Mouse (Mus musculus) limb, embryonic 14.5 days (tissue): ENCODE data around the gene Pde10a. TPM values are rescaled to one million over a fixed set of nuclear protein-coding genes. Genes with fewer than 3 reads are reported as not detected.

Experiments
- ATAC-seq: fragments of 200-750 bp; cut with Nextera tagmentation; 2 replicates; pipeline ENCODE4 v1.8.0; 2017; ENCODE audit warnings: low read depth, moderate number of reproducible peaks, moderate TSS enrichment; ENCODE audit not compliant: low FRiP score
- DNase-seq: peaks from one replicate; pipeline ENCODE4 v3.0.0-alpha.2; 2015; ENCODE audit warnings: low spot score
- H3K27ac ChIP-seq: fragments of 300-500 bp; sonication (generic); replicated peaks from 2 replicates; pipeline ENCODE4 v1.5.1; 2014; ENCODE audit warnings: low read depth, mild to moderate bottlenecking, low read length, moderate library complexity, mixed read lengths
- H3K27me3 ChIP-seq: fragments of 300-500 bp; sonication (generic); 2 replicates; pipeline ENCODE4 v1.6.1; 2014; ENCODE audit warnings: low read length, mixed read lengths; ENCODE audit not compliant: control insufficient read depth, insufficient read depth
- H3K36me3 ChIP-seq: fragments of 300-500 bp; sonication (generic); 2 replicates; pipeline ENCODE4 v1.6.1; 2014; ENCODE audit warnings: mild to moderate bottlenecking, low read length, moderate library complexity, mixed read lengths; ENCODE audit not compliant: control insufficient read depth, insufficient read depth
- H3K4me1 ChIP-seq: fragments of 300-500 bp; sonication (generic); 2 replicates; pipeline ENCODE4 v1.6.1; 2014; ENCODE audit warnings: antibody characterized with exemption, low read length, mixed read lengths; ENCODE audit not compliant: control insufficient read depth, insufficient read depth
- H3K4me2 ChIP-seq: fragments of 300-500 bp; sonication (generic); replicated peaks from 2 replicates; pipeline ENCODE4 v1.6.1; 2014; ENCODE audit warnings: low read depth, mild to moderate bottlenecking, low read length, moderate library complexity; ENCODE audit not compliant: severe bottlenecking
- H3K4me3 ChIP-seq: fragments of 300-500 bp; sonication (generic); replicated peaks from 2 replicates; pipeline ENCODE4 v1.5.1; 2014; ENCODE audit warnings: low read length
- H3K9ac ChIP-seq: fragments of 300-500 bp; sonication (generic); 2 replicates; pipeline ENCODE4 v1.6.1; 2014; ENCODE audit warnings: mild to moderate bottlenecking, low read depth, low read length, moderate library complexity; ENCODE audit not compliant: severe bottlenecking
- H3K9me3 ChIP-seq: fragments of 300-500 bp; sonication (generic); 2 replicates; pipeline ENCODE4 v1.6.1; 2016; ENCODE audit warnings: low read length; ENCODE audit not compliant: control insufficient read depth
- POLR2A ChIP-seq: fragments of 200-500 bp; IDR thresholded peaks from 2 replicates; pipeline ENCODE4 v1.8.0; 2012; ENCODE audit warnings: inconsistent platforms, mild to moderate bottlenecking, moderate library complexity, borderline replicate concordance; ENCODE audit not compliant: insufficient read depth, insufficient read length; ENCODE audit errors: extremely low read depth
- WGBS: fragments of 180-500 bp; shearing (Covaris S2); extraction: QIAGEN DNeasy Blood & Tissue Kit; methylation state at CpG from one replicate; pipeline ENCODE4 v1.1.7; 2014; 5-methylcytosine and 5-hydroxymethylcytosine counted together
- polyA plus RNA-seq, 2 experiments: library from polyadenylated mRNA; depleted of rRNA in 1 of 2; stranded (reverse) in 1 of 2; unstranded in 1 of 2; fragments of >200 nt; fragmentation: Nextera tagmentation in 1 of 2; extraction: Ambion mirVana in 1 of 2; gene quantifications; 2 replicates each; pipeline versions ENCODE4 v1.2.1 to v1.2.3; 2012 to 2014

Pde10a gene
- polyA plus RNA-seq, 2 experiments: 3.8 to 5.0 TPM

DNA sequence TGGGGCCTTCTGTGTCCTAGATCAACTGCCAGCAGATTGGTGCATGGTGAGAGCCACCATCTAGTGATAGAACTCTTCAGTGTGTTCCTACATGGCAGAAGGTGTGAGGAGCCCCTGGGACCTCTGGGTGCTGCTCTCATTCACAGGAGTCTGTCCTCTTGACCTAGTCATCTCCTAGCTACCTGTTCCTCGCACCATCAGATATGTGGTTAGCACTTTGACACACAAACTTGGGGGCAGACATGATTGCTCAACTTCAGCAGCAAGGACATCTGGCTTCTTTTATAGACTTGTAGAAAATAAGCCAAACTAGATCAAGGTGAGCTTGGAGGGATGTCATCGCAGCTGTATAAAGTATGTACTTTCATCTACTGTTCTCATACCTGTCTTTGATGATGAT lies 255.9 kb downstream of the Pde10a start:
- DNase-seq (no peak), ATAC-seq (no peak)
- H3K4me1 ChIP-seq: no peaks in the 10 kb centered on the region
- H3K27me3 ChIP-seq: no peaks in the 10 kb centered on the region
- no peaks in the 10 kb centered on the region for H3K36me3 ChIP-seq
- no peak overlapping the region for H3K4me3 ChIP-seq
- H3K9ac ChIP-seq: no peak overlapping the region
- no peaks in the 10 kb centered on the region for H3K9me3 ChIP-seq
- no peak overlapping the region for H3K4me2 ChIP-seq
- WGBS: 93% methylated on average over 2 of the region's 2 CpGs
- no peak overlapping the region for H3K27ac ChIP-seq
- no peak for TF ChIP-seq POLR2A

DNA sequence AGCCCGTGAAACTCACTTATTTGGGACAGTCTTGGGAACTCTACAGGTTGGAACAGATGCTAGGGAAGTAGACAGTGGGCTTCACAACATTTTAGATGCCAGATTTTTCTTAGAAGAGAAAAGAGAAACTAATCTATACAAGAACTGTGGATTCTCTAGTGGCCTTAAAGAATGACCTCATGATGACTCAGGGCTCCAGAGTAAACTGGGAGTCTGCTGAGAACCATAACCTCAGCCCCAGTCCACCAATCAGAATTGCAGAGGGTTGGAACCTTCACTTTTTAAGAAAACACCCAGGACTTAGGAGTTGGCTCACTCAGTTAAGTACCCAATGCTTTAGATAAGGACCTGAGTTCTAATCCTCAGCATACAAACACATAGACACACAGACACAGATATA lies 256.4 kb downstream of the Pde10a start:
- H3K9me3 ChIP-seq: no peaks in the 10 kb centered on the region
- H3K4me3 ChIP-seq: no peak overlapping the region
- TF ChIP-seq POLR2A: no peak
- no peaks in the 10 kb centered on the region for H3K36me3 ChIP-seq
- no peaks in the 10 kb centered on the region for H3K4me1 ChIP-seq
- no peak overlapping the region for H3K4me2 ChIP-seq
- DNase-seq (no peak), ATAC-seq (no peak)
- 71% methylated on average over 1 of the region's 1 CpGs for WGBS
- no peak overlapping the region for H3K27ac ChIP-seq
- H3K27me3 ChIP-seq: no peaks in the 10 kb centered on the region
- no peak overlapping the region for H3K9ac ChIP-seq

DNA sequence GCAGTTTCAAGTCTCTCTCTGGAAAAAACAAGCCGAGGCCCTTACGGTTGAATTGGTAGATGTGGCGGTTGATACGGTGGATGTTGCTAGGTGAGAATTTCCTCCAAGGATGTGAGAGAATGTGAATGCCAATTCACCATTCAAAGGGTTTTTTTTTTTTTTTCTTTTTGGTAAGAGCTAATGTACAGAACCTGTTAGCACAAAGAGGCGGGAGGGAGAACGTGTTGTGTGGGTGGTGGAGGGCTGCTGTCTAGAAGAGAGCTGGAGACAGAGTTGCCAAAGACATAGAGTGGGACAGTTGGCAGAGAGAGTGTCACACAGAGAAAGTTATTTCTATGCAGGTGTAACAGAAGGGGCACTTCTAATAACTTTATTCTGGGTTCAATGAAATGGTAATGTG lies 260.7 kb downstream of the Pde10a start:
- Histone ChIP-seq H3K9me3 (no peaks in the 10 kb centered on the region), H3K4me2 (no peak overlapping the region), H3K4me1 (no peaks in the 10 kb centered on the region), H3K36me3 (no peaks in the 10 kb centered on the region), H3K27me3 (no peaks in the 10 kb centered on the region), H3K9ac (no peak overlapping the region), H3K4me3 (no peak overlapping the region), H3K27ac (no peak overlapping the region)
- no peak for ATAC-seq
- TF ChIP-seq POLR2A: no peak
- WGBS: 85% methylated on average over 6 of the region's 6 CpGs
- no peak for DNase-seq

DNA sequence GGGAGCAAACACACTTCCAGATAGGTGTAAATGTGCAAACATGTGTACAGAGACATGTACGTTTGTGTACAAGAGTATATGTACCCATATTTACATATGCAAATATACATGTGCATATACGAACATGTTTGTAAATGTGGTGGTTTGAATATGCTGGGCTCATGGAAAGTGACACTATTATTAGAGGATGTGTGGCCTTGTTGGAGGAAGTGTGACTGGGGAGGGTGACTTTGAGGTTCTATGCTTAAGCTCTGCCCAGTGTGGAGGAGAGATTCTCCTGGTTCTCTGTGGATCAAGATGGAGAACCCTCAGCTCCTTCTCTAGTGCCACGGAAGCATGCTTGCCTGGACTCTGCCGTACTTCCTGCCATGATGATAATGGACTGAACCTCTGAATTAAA lies 261.3 kb downstream of the Pde10a start:
- Histone ChIP-seq H3K4me1 (no peaks in the 10 kb centered on the region), H3K27me3 (no peaks in the 10 kb centered on the region), H3K27ac (no peak overlapping the region), H3K9ac (no peak overlapping the region), H3K4me2 (no peak overlapping the region), H3K4me3 (no peak overlapping the region), H3K36me3 (no peaks in the 10 kb centered on the region), H3K9me3 (no peaks in the 10 kb centered on the region)
- DNase-seq (no peak), ATAC-seq (no peak)
- WGBS: 83% methylated on average over 4 of the region's 4 CpGs
- TF ChIP-seq POLR2A: no peak

DNA sequence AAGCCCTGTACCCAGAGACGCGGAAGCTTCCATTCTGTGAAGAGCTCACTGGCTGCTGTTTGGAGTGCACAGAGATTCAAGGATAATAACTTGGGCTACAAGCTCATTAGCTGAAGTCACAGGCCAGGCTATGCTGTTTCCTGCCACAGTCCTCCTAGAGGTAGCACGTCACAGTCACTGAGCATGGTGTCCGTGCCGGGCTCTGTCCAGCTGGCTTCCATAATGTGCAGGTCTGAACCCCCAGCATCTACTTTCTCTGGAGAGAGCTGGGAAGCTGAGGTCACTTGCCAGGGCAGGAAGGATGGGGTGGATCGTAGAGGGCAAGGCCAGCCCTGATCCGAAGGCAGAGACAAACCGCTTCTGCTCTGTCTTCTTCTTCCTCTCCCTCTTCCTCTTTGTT lies 262.6 kb downstream of the Pde10a start:
- Histone ChIP-seq H3K4me3 (no peak overlapping the region), H3K4me2 (no peak overlapping the region), H3K36me3 (no peaks in the 10 kb centered on the region), H3K27ac (no peak overlapping the region), H3K27me3 (no peaks in the 10 kb centered on the region), H3K9me3 (no peaks in the 10 kb centered on the region), H3K9ac (no peak overlapping the region), H3K4me1 (no peaks in the 10 kb centered on the region)
- WGBS: 65% methylated on average over 8 of the region's 8 CpGs
- no peak for DNase-seq
- no peak for ATAC-seq
- TF ChIP-seq POLR2A: no peak

DNA sequence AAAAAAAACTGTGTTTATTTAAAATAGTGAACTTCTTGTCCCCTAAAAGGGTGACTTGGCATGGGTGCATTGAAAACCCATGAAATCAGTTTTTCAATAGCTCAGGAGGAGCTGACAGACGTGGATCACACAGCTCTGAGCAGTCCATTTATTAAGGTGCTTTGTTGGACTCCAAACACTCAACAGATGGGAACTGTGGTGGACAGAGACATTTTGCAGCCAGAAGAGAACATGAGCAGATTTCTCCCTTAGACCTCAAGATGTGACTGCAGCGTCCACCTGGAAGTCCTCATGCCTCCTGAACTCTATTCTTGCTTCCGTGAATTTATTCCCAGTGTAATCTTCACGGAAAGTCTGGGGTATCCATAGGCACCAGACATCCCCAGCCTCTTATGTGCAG lies 266.4 kb downstream of the Pde10a start:
- ATAC-seq: no peak
- Histone ChIP-seq H3K27ac (no peak overlapping the region), H3K9ac (no peak overlapping the region), H3K4me1 (no peaks in the 10 kb centered on the region), H3K27me3 (no peaks in the 10 kb centered on the region), H3K4me2 (no peak overlapping the region), H3K9me3 (no peaks in the 10 kb centered on the region), H3K36me3 (no peaks in the 10 kb centered on the region), H3K4me3 (no peak overlapping the region)
- WGBS: 74% methylated on average over 4 of the region's 4 CpGs
- no peak for TF ChIP-seq POLR2A
- DNase-seq: no peak
